Mouse (Mus musculus): ENCODE measurements around the gene Yeats2. TPM values are rescaled to one million over a fixed set of nuclear protein-coding genes. Genes with fewer than 3 reads are reported as not detected.

Gene Yeats2
- polyA plus RNA-seq, 1 experiment from 2014 or later = 4.3 TPM

GRCm38 (mm10) chr16:20196962-20197361, 56.1 kb downstream of the Yeats2 start:
- no peak for TF ChIP-seq CTCF (IDR thresholded peaks at IDR 0.05; ENCODE audit: low read depth)
- Histone ChIP-seq H3K36me3 (ENCODE audit: control insufficient read depth, insufficient read depth) (peaks cover 28% of the 10 kb centered on the region), H3K9me3 (ENCODE audit: control insufficient read depth) (no peaks in the 10 kb centered on the region)

GRCm38 (mm10) chr16:20199501-20200201, 58.8 kb downstream of the Yeats2 start:
- no peaks in the 10 kb centered on the region for H3K4me1 ChIP-seq (replicated peaks; ENCODE audit: control insufficient read depth, insufficient read depth, low read length)
- WGBS = 54% methylated on average over 5 of the region's 5 CpGs
- TF ChIP-seq CTCF (IDR thresholded peaks at IDR 0.05; ENCODE audit: low read depth) = peak; percentile 53
- no peaks in the 10 kb centered on the region for H3K9me3 ChIP-seq (ENCODE audit: control insufficient read depth)
- H3K27ac ChIP-seq (ENCODE audit: low read depth, low read length) = no peak overlapping the region
- H3K27me3 ChIP-seq (replicated peaks; ENCODE audit: control insufficient read depth, insufficient read depth, low read length) = no peaks in the 10 kb centered on the region
- H3K4me3 ChIP-seq (ENCODE audit: low read depth, low read length) = no peak overlapping the region
- H3K9ac ChIP-seq (ENCODE audit: low read depth, low read length) = no peak overlapping the region
- H3K4me2 ChIP-seq (replicated peaks; ENCODE audit: low read depth) = no peak overlapping the region
- ATAC-seq = peak; percentile 51
- peaks cover 36% of the 10 kb centered on the region for H3K36me3 ChIP-seq (ENCODE audit: control insufficient read depth, insufficient read depth)

More at GRCm38 (mm10) chr16:20196962-20197361, 56.1 kb downstream of the Yeats2 start:
- Histone ChIP-seq H3K27ac (ENCODE audit: low read depth, low read length) (no peak overlapping the region), H3K4me2 (replicated peaks; ENCODE audit: low read depth) (no peak overlapping the region), H3K27me3 (replicated peaks; ENCODE audit: control insufficient read depth, insufficient read depth, low read length) (no peaks in the 10 kb centered on the region), H3K9ac (ENCODE audit: low read depth, low read length) (no peak overlapping the region), H3K4me1 (replicated peaks; ENCODE audit: control insufficient read depth, insufficient read depth, low read length) (no peaks in the 10 kb centered on the region), H3K4me3 (ENCODE audit: low read depth, low read length) (no peak overlapping the region)
- WGBS = 87% methylated on average over 5 of the region's 5 CpGs
- no peak for ATAC-seq

- WGBS = 81% methylated on average over 3 of the region's 3 CpGs
- TF ChIP-seq CTCF (IDR thresholded peaks at IDR 0.05; ENCODE audit: low read depth) = peak; percentile 81
- Histone ChIP-seq H3K27ac (ENCODE audit: low read depth, low read length) (no peak overlapping the region), H3K4me1 (replicated peaks; ENCODE audit: control insufficient read depth, insufficient read depth, low read length) (no peaks in the 10 kb centered on the region), H3K27me3 (replicated peaks; ENCODE audit: control insufficient read depth, insufficient read depth, low read length) (no peaks in the 10 kb centered on the region), H3K36me3 (ENCODE audit: control insufficient read depth, insufficient read depth) (peaks cover 70% of the 10 kb centered on the region), H3K9me3 (ENCODE audit: control insufficient read depth) (no peaks in the 10 kb centered on the region), H3K4me2 (replicated peaks; ENCODE audit: low read depth) (no peak overlapping the region), H3K9ac (ENCODE audit: low read depth, low read length) (no peak overlapping the region), H3K4me3 (ENCODE audit: low read depth, low read length) (no peak overlapping the region)
- peak; percentile 38; the same call in 1 of the 2 replicates for ATAC-seq
These were observed 72.8 kb downstream of the Yeats2 start for GRCm38 (mm10) chr16:20213591-20214226.

GRCm38 (mm10) chr16:20222726-20223125, 81.9 kb downstream of the Yeats2 start:
- Histone ChIP-seq H3K4me2 (replicated peaks; ENCODE audit: low read depth) (no peak overlapping the region), H3K4me3 (ENCODE audit: low read depth, low read length) (no peak overlapping the region), H3K4me1 (replicated peaks; ENCODE audit: control insufficient read depth, insufficient read depth, low read length) (no peaks in the 10 kb centered on the region), H3K9me3 (ENCODE audit: control insufficient read depth) (no peaks in the 10 kb centered on the region), H3K36me3 (ENCODE audit: control insufficient read depth, insufficient read depth) (peaks cover 57% of the 10 kb centered on the region), H3K9ac (ENCODE audit: low read depth, low read length) (no peak overlapping the region), H3K27me3 (replicated peaks; ENCODE audit: control insufficient read depth, insufficient read depth, low read length) (no peaks in the 10 kb centered on the region), H3K27ac (ENCODE audit: low read depth, low read length) (no peak overlapping the region)
- WGBS = 98% methylated on average over 6 of the region's 6 CpGs
- no peak for ATAC-seq
- TF ChIP-seq CTCF (IDR thresholded peaks at IDR 0.05; ENCODE audit: low read depth) = no peak

GRCm38 (mm10) chr16:20226676-20227075, 85.8 kb downstream of the Yeats2 start:
- Histone ChIP-seq H3K4me1 (replicated peaks; ENCODE audit: control insufficient read depth, insufficient read depth, low read length) (no peaks in the 10 kb centered on the region), H3K27me3 (replicated peaks; ENCODE audit: control insufficient read depth, insufficient read depth, low read length) (no peaks in the 10 kb centered on the region), H3K36me3 (ENCODE audit: control insufficient read depth, insufficient read depth) (peaks cover 72% of the 10 kb centered on the region), H3K4me2 (replicated peaks; ENCODE audit: low read depth) (no peak overlapping the region), H3K27ac (ENCODE audit: low read depth, low read length) (no peak overlapping the region), H3K9me3 (ENCODE audit: control insufficient read depth) (no peaks in the 10 kb centered on the region), H3K4me3 (ENCODE audit: low read depth, low read length) (no peak overlapping the region), H3K9ac (ENCODE audit: low read depth, low read length) (no peak overlapping the region)
- no peak for TF ChIP-seq CTCF (IDR thresholded peaks at IDR 0.05; ENCODE audit: low read depth)
- ATAC-seq = no peak
- 90% methylated on average over 4 of the region's 4 CpGs for WGBS

- WGBS = 70% methylated on average over 6 of the region's 6 CpGs
These were observed 86.6 kb downstream of the Yeats2 start for GRCm38 (mm10) chr16:20227504-20227903.

More at GRCm38 (mm10) chr16:20227504-20227903, 86.6 kb downstream of the Yeats2 start:
- H3K4me1 ChIP-seq (replicated peaks; ENCODE audit: control insufficient read depth, insufficient read depth, low read length) = no peaks in the 10 kb centered on the region
- TF ChIP-seq CTCF (IDR thresholded peaks at IDR 0.05; ENCODE audit: low read depth) = peak; percentile 59
- H3K4me3 ChIP-seq (ENCODE audit: low read depth, low read length) = no peak overlapping the region
- ATAC-seq = no peak
- H3K9ac ChIP-seq (ENCODE audit: low read depth, low read length) = no peak overlapping the region
- H3K27ac ChIP-seq (ENCODE audit: low read depth, low read length) = no peak overlapping the region
- H3K36me3 ChIP-seq (ENCODE audit: control insufficient read depth, insufficient read depth) = peaks cover 66% of the 10 kb centered on the region
- H3K27me3 ChIP-seq (replicated peaks; ENCODE audit: control insufficient read depth, insufficient read depth, low read length) = no peaks in the 10 kb centered on the region
- H3K4me2 ChIP-seq (replicated peaks; ENCODE audit: low read depth) = no peak overlapping the region
- H3K9me3 ChIP-seq (ENCODE audit: control insufficient read depth) = no peaks in the 10 kb centered on the region

All from intestine, postnatal 0 days (tissue).